Mouse (Mus musculus) T-helper 17 cell (primary cell): ENCODE results near the gene Skor1.

ENCODE experiments used
- in situ Hi-C, 2 experiments: fragments of 300-600 bp; cut with MboI, MseI; formaldehyde crosslinking; loops; 1 replicate in 1 of 2; 2 replicates in 1 of 2; pipeline ENCODE4 v1.15.1; 2025; ENCODE audit warnings: high pct_unique_total_duplicates in 2 of 2

The Skor1 gene

GRCm38 (mm10) chr9:63099344-63099743 is 49.4 kb downstream of the Skor1 start:
- in situ Hi-C loops = loop anchor here in 1 of 2 experiments (25.0 kb wide), 1 partner anchor 1437 kb away; no protein-coding TSS in a partner anchor

GRCm38 (mm10) chr9:63098887-63099286 is 49.9 kb downstream of the Skor1 start:
- in situ Hi-C loops = loop anchor here in 1 of 2 experiments (25.0 kb wide), 1 partner anchor 1437 kb away; no protein-coding TSS in a partner anchor

- in situ Hi-C loops = loop anchor here in 1 of 2 experiments (25.0 kb wide), 1 partner anchor 1435 kb away; no protein-coding TSS in a partner anchor
Measured at GRCm38 (mm10) chr9:63097204-63097603, 51.6 kb downstream of the Skor1 start.

- in situ Hi-C loops = loop anchor here in 1 of 2 experiments (25.0 kb wide), 1 partner anchor 1432 kb away; no protein-coding TSS in a partner anchor
Measured at GRCm38 (mm10) chr9:63094030-63094429, 54.7 kb downstream of the Skor1 start.

DNA sequence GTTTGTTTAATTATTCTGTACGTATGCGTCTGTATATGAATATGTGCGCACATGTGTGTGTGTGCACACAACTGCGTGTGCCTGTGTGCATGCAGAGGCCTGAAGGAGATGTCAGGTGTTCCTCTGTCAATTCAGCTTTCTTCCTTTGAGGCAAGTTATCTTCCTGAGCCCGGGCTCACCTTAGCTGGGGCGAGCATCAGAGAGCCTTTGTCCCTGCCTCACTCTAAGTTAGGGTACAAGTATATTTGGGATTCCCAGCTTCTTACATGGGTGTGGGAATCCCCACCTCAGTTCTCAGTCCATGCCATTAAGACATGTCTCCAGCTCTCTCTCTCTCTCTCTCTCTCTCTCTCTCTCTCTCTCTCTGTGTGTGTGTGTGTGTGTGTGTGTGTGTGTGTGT is 56.2 kb downstream of the Skor1 start:
- in situ Hi-C loops = loop anchor here in 1 of 2 experiments (25.0 kb wide), 1 partner anchor 1430 kb away; no protein-coding TSS in a partner anchor

DNA sequence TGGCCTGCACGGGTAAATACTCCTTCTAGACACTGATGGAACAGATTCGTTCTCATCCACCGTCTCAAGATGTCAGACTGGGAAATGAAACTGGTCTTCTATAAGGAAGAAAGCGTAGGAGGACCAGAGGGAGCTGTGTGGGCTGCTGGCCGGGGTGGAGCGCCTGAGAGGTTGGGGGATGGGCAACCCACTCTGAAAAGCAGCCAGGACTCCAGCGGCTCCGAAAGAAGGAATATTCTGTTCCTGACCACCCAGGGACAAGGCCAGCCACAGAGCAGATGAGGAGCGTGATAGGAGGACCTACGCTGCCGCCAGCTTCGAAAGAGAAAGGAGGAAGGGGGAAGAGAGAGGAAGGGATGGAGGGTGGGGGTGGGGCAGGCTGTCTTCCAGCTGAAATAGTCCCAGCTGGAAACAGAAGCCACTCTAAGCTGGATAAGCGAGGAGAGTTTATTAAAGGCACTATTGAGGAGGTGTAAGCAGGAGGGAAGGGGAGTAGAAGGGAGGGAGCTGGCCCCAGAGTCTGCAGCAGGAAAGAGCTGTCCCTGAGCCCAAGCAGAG is 56.7 kb downstream of the Skor1 start:
- in situ Hi-C loops = loop anchor here in 1 of 2 experiments (25.0 kb wide), 1 partner anchor 1430 kb away; no protein-coding TSS in a partner anchor

- in situ Hi-C loops = loop anchor here in 1 of 2 experiments (25.0 kb wide), 1 partner anchor 1429 kb away; no protein-coding TSS in a partner anchor
Measured at GRCm38 (mm10) chr9:63091101-63091921, 57.5 kb downstream of the Skor1 start.

GRCm38 (mm10) chr9:63089141-63089540 is 59.6 kb downstream of the Skor1 start:
- in situ Hi-C loops = loop anchor here in 1 of 2 experiments (25.0 kb wide), 1 partner anchor 1427 kb away; no protein-coding TSS in a partner anchor
